Mouse (Mus musculus): ENCODE measurements around the gene Capn8.

The Capn8 gene

GRCm38 (mm10) chr1:182671343-182671624, 106.5 kb downstream of the Capn8 start:
- TF ChIP-seq GATA4 (IDR thresholded peaks at IDR 0.05; ENCODE audit: insufficient replicate concordance, low read length), result peak; percentile 34; the same call in 1 of the 2 replicates

DNA sequence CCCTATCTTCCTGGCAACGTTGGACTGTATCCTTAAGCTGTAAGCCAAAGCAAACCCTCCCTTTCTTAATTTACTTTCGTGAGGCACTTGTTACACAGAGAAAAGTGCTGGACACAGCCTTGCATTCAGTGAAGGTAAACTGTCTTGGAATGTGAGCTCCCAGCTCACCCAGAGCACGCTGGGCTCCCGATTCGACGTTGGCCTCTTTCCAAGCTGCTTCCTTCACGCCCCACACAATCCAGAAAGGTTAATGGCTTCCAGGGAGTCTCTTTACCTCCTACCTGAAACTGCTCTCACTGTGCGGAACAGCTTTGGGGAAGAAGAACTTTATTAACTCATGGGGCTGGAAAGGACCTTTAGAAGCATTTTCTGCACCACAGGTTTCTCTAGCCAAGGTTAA, 110.5 kb downstream of the Capn8 start:
- no peak for TF ChIP-seq GATA4 (IDR thresholded peaks at IDR 0.05; ENCODE audit: insufficient replicate concordance, low read length)

DNA sequence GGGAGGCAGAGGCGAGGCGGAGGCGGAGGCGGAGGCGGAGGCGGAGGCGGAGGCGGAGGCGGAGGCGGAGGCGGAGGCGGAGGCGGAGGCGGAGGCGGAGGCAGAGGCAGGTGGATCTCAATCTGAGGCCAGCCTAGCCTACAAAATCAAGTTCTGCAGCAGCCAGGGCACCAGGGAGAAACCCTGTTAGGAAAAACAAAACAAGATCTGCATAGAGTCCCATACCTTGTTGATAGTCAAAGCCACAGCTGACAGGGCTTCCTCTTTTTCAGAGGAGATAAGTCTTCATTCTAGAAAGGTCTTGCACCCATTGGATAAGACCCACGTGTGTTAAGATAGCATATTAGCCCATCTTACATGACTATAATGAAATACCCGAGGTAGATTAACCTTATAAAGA, 113.3 kb downstream of the Capn8 start:
- TF ChIP-seq GATA4 (IDR thresholded peaks at IDR 0.05; ENCODE audit: insufficient replicate concordance, low read length), result no peak

- no peak for TF ChIP-seq GATA4 (IDR thresholded peaks at IDR 0.05; ENCODE audit: insufficient replicate concordance, low read length)
These were observed 114.4 kb downstream of the Capn8 start for GRCm38 (mm10) chr1:182679169-182679568.

GRCm38 (mm10) chr1:182679582-182679981, 114.8 kb downstream of the Capn8 start:
- TF ChIP-seq GATA4 (IDR thresholded peaks at IDR 0.05; ENCODE audit: insufficient replicate concordance, low read length), result no peak
